Mouse (Mus musculus): ENCODE measurements around the gene C2cd3. TPM values are rescaled to one million over a fixed set of nuclear protein-coding genes. Genes with fewer than 3 reads are reported as not detected.

The C2cd3 gene
- polyA plus RNA-seq, 1 experiment from 2014 or later: 20.1 TPM

GRCm38 (mm10) chr7:100511602-100512001 is 139.6 kb downstream of the C2cd3 start:
- H3K9ac ChIP-seq: no peak overlapping the region

GRCm38 (mm10) chr7:100514573-100514972 is 142.5 kb downstream of the C2cd3 start, which contains the start of gene Dnajb13:
Gene Dnajb13, minus strand, starts transcription at chr7:100514960.
- 0 out of 2 replicates have a peak, but pooled peaks cover 7% of the 10 kb centered on the region for H3K27me3 ChIP-seq (replicated peaks)
- no peaks in the 10 kb centered on the region for H3K9me3 ChIP-seq (replicated peaks)
- no peaks in the 10 kb centered on the region for H3K4me1 ChIP-seq (replicated peaks)
- H3K4me2 ChIP-seq: peak within 1 kb of the TSS; percentile 7; the same call in 1 of the 2 replicates
- H3K36me3 ChIP-seq: no peaks in the 10 kb centered on the region
- no peak for ATAC-seq (ENCODE audit: insufficient number of reproducible peaks, low FRiP score)
- no peak within 1 kb of the TSS for H3K27ac ChIP-seq (ENCODE audit: poor library complexity, severe bottlenecking)
- 55% methylated on average over 11 of the region's 11 CpGs for WGBS
- no peak within 1 kb of the TSS for H3K4me3 ChIP-seq
- H3K9ac ChIP-seq: no peak within 1 kb of the TSS

More at GRCm38 (mm10) chr7:100511602-100512001, 139.6 kb downstream of the C2cd3 start:
- H3K4me2 ChIP-seq: no peak overlapping the region
- ATAC-seq (ENCODE audit: insufficient number of reproducible peaks, low FRiP score): no peak
- H3K27ac ChIP-seq (ENCODE audit: poor library complexity, severe bottlenecking): no peak overlapping the region
- WGBS: 59% methylated on average over 8 of the region's 8 CpGs
- H3K9me3 ChIP-seq (replicated peaks): no peaks in the 10 kb centered on the region
- H3K4me1 ChIP-seq (replicated peaks): no peaks in the 10 kb centered on the region
- H3K4me3 ChIP-seq: no peak overlapping the region
- 0 out of 2 replicates have a peak, but pooled peaks cover 7% of the 10 kb centered on the region for H3K27me3 ChIP-seq (replicated peaks)
- H3K36me3 ChIP-seq: no peaks in the 10 kb centered on the region

Other genes starting within 250 kb of the C2cd3 start
- gene Lipt2, start 213.0 kb upstream of the C2cd3 start, polyA plus RNA-seq (2016; fragmentation: Nextera tagmentation; extraction: Ambion mirVana): 12.1 and 12.9 TPM in 2 replicates
- 8.0 and 10.0 TPM in 2 replicates for gene Kcne3, start 195.7 kb upstream of the C2cd3 start, polyA plus RNA-seq (2016; fragmentation: Nextera tagmentation; extraction: Ambion mirVana)
- gene Pgm2l1, start 144.8 kb upstream of the C2cd3 start, polyA plus RNA-seq (2016; fragmentation: Nextera tagmentation; extraction: Ambion mirVana): 1.9 and 3.2 TPM in 2 replicates
- 13.8 and 15.4 TPM in 2 replicates for gene P4ha3, start 86.7 kb upstream of the C2cd3 start, polyA plus RNA-seq (2016; fragmentation: Nextera tagmentation; extraction: Ambion mirVana)
- gene Ppme1, start 74 bp downstream of the C2cd3 start, polyA plus RNA-seq (2016; fragmentation: Nextera tagmentation; extraction: Ambion mirVana): 52.5 and 55.6 TPM in 2 replicates
- gene Ucp3, start 100.8 kb downstream of the C2cd3 start, polyA plus RNA-seq (2016; fragmentation: Nextera tagmentation; extraction: Ambion mirVana): 0.10 and 0.20 TPM in 2 replicates
- gene Ucp2, start 121.1 kb downstream of the C2cd3 start, polyA plus RNA-seq (2016; fragmentation: Nextera tagmentation; extraction: Ambion mirVana): 240 and 245 TPM in 2 replicates
- 0.10 and 0.28 TPM in 2 replicates for gene Dnajb13, start 142.7 kb downstream of the C2cd3 start, polyA plus RNA-seq (2016; fragmentation: Nextera tagmentation; extraction: Ambion mirVana)
- gene Coa4, start 164.8 kb downstream of the C2cd3 start, polyA plus RNA-seq (2016; fragmentation: Nextera tagmentation; extraction: Ambion mirVana): 18.9 and 19.2 TPM in 2 replicates
- gene Rab6a, start 235.2 kb downstream of the C2cd3 start, polyA plus RNA-seq (2016; fragmentation: Nextera tagmentation; extraction: Ambion mirVana): 122 and 124 TPM in 2 replicates
- 74.3 and 76.2 TPM in 2 replicates for gene Mrpl48, start 236.1 kb downstream of the C2cd3 start, polyA plus RNA-seq (2016; fragmentation: Nextera tagmentation; extraction: Ambion mirVana)